Mouse (Mus musculus) testis, adult 2 months (tissue): ENCODE data around the gene Plekha3. TPM values are rescaled to one million over a fixed set of nuclear protein-coding genes. Genes with fewer than 3 reads are reported as not detected.

Experiments used
- H3K27ac ChIP-seq: fragments of 200-500 bp; 2 replicates; pipeline ENCODE4 v1.5.1; 2012; ENCODE audit warnings: low read depth, low read length; ENCODE audit not compliant: control insufficient read depth, insufficient read depth
- H3K27me3 ChIP-seq: fragments of 200-500 bp; 2 replicates; pipeline ENCODE4 v1.6.1; 2012; ENCODE audit warnings: mild to moderate bottlenecking, low read length, moderate library complexity; ENCODE audit not compliant: control insufficient read depth, insufficient read depth
- H3K36me3 ChIP-seq: fragments of 200-500 bp; 2 replicates; pipeline ENCODE4 v1.6.1; 2012; ENCODE audit warnings: mild to moderate bottlenecking, low read length; ENCODE audit not compliant: control insufficient read depth, insufficient read depth
- H3K4me1 ChIP-seq: fragments of 200-500 bp; 2 replicates; pipeline ENCODE4 v1.6.1; 2012; ENCODE audit warnings: low read length; ENCODE audit not compliant: control insufficient read depth, insufficient read depth
- H3K4me3 ChIP-seq: fragments of 200-500 bp; 2 replicates; pipeline ENCODE4 v1.5.1; 2012; ENCODE audit warnings: low read depth, mild to moderate bottlenecking, low read length, moderate library complexity, mixed read lengths; ENCODE audit not compliant: control insufficient read depth
- CTCF ChIP-seq: fragments of 200-500 bp; IDR thresholded peaks from 2 replicates; pipeline ENCODE4 v1.5.1; 2012; ENCODE audit warnings: low read depth, mild to moderate bottlenecking, inconsistent platforms, low read length, moderate library complexity; ENCODE audit not compliant: control insufficient read depth, insufficient read depth, insufficient replicate concordance
- POLR2A ChIP-seq: fragments of 200-500 bp; IDR thresholded peaks from 2 replicates; pipeline ENCODE4 v1.6.1; 2012; ENCODE audit warnings: low read depth, mild to moderate bottlenecking, inconsistent platforms, low read length, moderate library complexity; ENCODE audit not compliant: control insufficient read depth
- polyA plus RNA-seq: library from polyadenylated mRNA; depleted of rRNA; stranded (reverse); fragments of >200 nt; gene quantifications from 2 replicates; pipeline ENCODE4 v1.2.3, GENCODE M21; 2012

The Plekha3 gene
- polyA plus RNA-seq, 1 experiment, result 20.2 TPM

DNA sequence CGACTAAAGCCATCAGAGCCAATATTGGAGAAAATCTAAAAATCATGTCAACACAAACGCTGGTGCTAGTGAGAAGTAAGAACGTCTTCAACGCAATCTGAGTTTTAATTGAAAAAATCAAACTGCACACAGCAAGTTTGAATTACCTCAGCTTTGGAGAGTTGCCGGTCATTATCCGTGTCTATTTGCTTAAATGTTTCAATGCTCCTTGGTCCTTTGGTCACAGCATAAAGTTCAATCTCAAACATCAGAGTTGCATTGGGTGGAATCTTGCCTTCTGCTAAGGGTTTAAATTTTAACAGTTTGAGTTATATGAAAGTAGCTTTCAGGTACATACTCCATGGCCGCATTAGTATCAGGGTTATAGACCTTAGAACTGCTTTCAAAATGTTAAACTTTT lies 9.6 kb upstream of the Plekha3 start:
- Histone ChIP-seq H3K4me1 (no peaks in the 10 kb centered on the region; the same call in 1 of the 2 replicates), H3K27ac (no peak overlapping the region), H3K4me3 (no peak overlapping the region), H3K27me3 (no peaks in the 10 kb centered on the region), H3K36me3 (no peaks in the 10 kb centered on the region)
- no peak for TF ChIP-seq POLR2A
- TF ChIP-seq CTCF, result no peak

DNA sequence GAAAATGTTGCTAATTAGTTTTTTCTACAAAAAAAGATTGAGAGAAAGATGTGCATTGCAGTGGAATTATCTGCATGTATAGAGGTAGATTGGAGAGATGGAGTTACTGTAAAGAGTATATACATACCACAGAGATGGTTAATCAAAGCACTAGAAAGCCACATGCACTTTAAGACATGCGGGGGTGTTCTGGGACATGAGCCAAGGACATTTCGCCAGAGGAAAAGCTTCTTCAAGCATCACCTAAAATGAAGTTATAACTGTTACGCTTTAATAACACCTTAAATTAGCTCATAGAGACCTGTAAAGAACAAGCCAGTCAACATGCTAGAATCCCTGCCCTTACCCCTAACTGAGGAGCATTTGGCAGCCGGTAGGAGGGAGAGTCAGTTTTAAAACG lies 7.9 kb upstream of the Plekha3 start:
- Histone ChIP-seq H3K27me3 (no peaks in the 10 kb centered on the region), H3K27ac (no peak overlapping the region), H3K4me3 (no peak overlapping the region), H3K4me1 (peaks cover under 1% of the 10 kb centered on the region), H3K36me3 (no peaks in the 10 kb centered on the region)
- no peak for TF ChIP-seq POLR2A
- no peak for TF ChIP-seq CTCF

- Histone ChIP-seq H3K36me3 (no peaks in the 10 kb centered on the region), H3K27ac (peak overlapping the region; percentile 99; the same call in 1 of the 2 replicates), H3K27me3 (no peaks in the 10 kb centered on the region), H3K4me1 (peaks cover 11% of the 10 kb centered on the region), H3K4me3 (peak overlapping the region; percentile 80)
- TF ChIP-seq POLR2A (no peak), CTCF (no peak)
These were observed 3.4 kb upstream of the Plekha3 start for GRCm38 (mm10) chr2:76671641-76672040.

GRCm38 (mm10) chr2:76672134-76672745 lies 2.8 kb upstream of the Plekha3 start:
- no peaks in the 10 kb centered on the region for H3K27me3 ChIP-seq
- no peaks in the 10 kb centered on the region for H3K36me3 ChIP-seq
- peaks cover 11% of the 10 kb centered on the region for H3K4me1 ChIP-seq
- TF ChIP-seq CTCF (no peak), POLR2A (no peak)
- H3K4me3 ChIP-seq, result peak overlapping the region; percentile 80
- H3K27ac ChIP-seq, result peak overlapping the region; percentile 99

DNA sequence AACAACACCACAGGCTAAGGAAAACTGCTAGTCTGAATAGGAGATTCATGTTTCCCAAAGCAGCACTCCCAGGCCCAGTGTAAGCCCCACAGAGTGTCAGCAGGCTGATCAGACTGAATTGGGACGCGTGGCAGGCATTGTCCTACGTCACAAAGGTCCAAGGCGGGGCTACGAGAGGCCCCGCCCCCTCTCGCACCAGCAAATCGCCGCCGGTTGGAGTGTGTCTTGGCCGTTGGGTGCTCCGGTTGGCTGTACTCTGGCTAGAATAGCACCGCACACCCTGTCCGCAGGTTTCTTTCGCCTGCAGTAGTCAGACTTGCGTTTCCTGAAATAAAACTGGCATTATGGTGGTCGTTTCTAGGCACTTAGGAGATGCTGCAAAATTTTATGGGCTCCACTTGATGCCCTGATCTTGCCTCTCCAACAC lies 2.1 kb upstream of the Plekha3 start, which contains the start of gene Fkbp7:
Fkbp7 (minus strand) TSS at position 151 of the 427 bp plus-strand sequence.
- peak within 1 kb of the TSS; percentile 80 for H3K4me3 ChIP-seq
- no peaks in the 10 kb centered on the region for H3K36me3 ChIP-seq
- peaks cover 11% of the 10 kb centered on the region for H3K4me1 ChIP-seq
- TF ChIP-seq POLR2A, result peak; percentile 99
- TF ChIP-seq CTCF, result no peak
- peak within 1 kb of the TSS; percentile 99 for H3K27ac ChIP-seq
- H3K27me3 ChIP-seq, result no peaks in the 10 kb centered on the region

DNA sequence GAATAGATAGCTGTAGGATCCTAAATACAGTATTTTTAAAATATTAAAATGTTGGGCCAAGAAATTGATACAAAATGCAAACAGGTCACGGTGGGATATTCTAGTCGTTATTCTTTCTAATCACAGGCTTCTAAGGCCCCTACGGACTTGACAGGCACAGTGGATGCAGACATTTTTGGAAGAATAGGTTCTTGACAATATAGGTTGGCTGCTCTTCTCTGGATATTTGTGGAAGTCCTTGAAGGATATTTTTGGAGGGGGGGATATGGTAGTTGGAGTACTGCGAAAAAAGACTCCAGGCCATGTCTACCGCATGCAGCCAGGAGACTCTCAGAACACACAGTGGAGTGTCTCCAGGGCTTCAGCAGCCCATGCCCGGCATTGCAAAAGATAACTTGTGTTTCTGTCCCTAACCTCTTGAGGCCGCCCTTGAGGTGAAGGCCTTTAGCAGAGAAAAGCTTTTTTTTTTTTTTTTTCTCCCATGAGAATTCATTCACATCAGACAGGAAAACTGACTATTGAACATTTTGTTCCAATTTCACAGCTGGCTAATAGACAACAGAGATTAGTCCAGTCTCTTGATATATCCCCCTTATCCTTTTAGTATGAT lies 1.5 kb upstream of the Plekha3 start:
- H3K27ac ChIP-seq, result peak overlapping the region; percentile 99
- H3K4me1 ChIP-seq, result peaks cover 11% of the 10 kb centered on the region
- H3K4me3 ChIP-seq, result peak overlapping the region; percentile 80
- TF ChIP-seq POLR2A, result peak; percentile 18; the same call in 1 of the 2 replicates
- no peak for TF ChIP-seq CTCF
- no peaks in the 10 kb centered on the region for H3K27me3 ChIP-seq
- no peaks in the 10 kb centered on the region for H3K36me3 ChIP-seq

GRCm38 (mm10) chr2:76675451-76675850 lies 370 bp downstream of the Plekha3 start:
- Histone ChIP-seq H3K27ac (peak overlapping the region; percentile 95), H3K36me3 (no peaks in the 10 kb centered on the region), H3K4me1 (peaks cover 11% of the 10 kb centered on the region), H3K27me3 (no peaks in the 10 kb centered on the region), H3K4me3 (peak overlapping the region; percentile 93)
- no peak; the same call in 1 of the 2 replicates for TF ChIP-seq POLR2A
- no peak for TF ChIP-seq CTCF

DNA sequence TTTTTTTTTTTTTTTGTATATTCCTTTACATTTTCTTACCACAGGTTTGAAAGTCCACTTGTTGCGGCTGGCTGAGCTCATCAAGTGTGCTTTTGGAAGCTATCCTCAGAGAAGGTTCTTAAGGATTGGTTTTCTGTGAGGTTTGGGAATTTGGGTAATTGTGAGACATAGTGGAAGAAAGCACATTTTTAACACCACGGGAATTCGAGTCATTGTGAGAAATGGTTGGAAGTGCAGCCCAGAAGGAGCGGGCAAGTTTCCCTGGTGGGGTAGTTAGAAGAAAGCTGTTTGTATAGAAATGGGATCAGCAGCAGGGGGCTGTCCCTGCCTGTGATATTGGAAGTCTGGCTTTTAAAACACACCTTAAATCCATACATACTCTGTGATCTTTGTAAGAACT lies 868 bp downstream of the Plekha3 start:
- H3K4me3 ChIP-seq, result peak overlapping the region; percentile 93
- no peaks in the 10 kb centered on the region for H3K27me3 ChIP-seq
- no peak overlapping the region for H3K27ac ChIP-seq
- TF ChIP-seq CTCF, result no peak
- no peak for TF ChIP-seq POLR2A
- H3K36me3 ChIP-seq, result no peaks in the 10 kb centered on the region
- H3K4me1 ChIP-seq, result peaks cover 11% of the 10 kb centered on the region
